Mouse (Mus musculus): ENCODE results near the gene Atg10. TPM values are rescaled to one million over a fixed set of nuclear protein-coding genes. Genes with fewer than 3 reads are reported as not detected.

Gene Atg10
- total RNA-seq, 2 experiments from 2014 or later, result 14.2 to 15.3 TPM

- peak; percentile 34 to 39 for DNase-seq (ENCODE audit: extremely low spot score in 1 of 2, low spot score in 1 of 2)
Observed at GRCm38 (mm10) chr13:91039201-91039807, 184.5 kb downstream of the Atg10 start.

GRCm38 (mm10) chr13:91038636-91039035 lies 185.1 kb downstream of the Atg10 start:
- no peak for DNase-seq (ENCODE audit: extremely low spot score in 1 of 2, low spot score in 1 of 2)

GRCm38 (mm10) chr13:91038034-91038433 lies 185.7 kb downstream of the Atg10 start:
- DNase-seq (ENCODE audit: extremely low spot score in 1 of 2, low spot score in 1 of 2), result no peak

GRCm38 (mm10) chr13:91037405-91037804 lies 186.4 kb downstream of the Atg10 start:
- DNase-seq (ENCODE audit: extremely low spot score in 1 of 2, low spot score in 1 of 2), result no peak

GRCm38 (mm10) chr13:91031836-91032235 lies 191.9 kb downstream of the Atg10 start:
- no peak for DNase-seq (ENCODE audit: extremely low spot score in 1 of 2, low spot score in 1 of 2)

- DNase-seq (ENCODE audit: extremely low spot score in 1 of 2, low spot score in 1 of 2), result no peak
Observed at GRCm38 (mm10) chr13:91023447-91023846, 200.3 kb downstream of the Atg10 start.

GRCm38 (mm10) chr13:91011851-91012250 lies 211.9 kb downstream of the Atg10 start:
- no peak for DNase-seq (ENCODE audit: extremely low spot score in 1 of 2, low spot score in 1 of 2)

GRCm38 (mm10) chr13:90995034-90995629 lies 228.6 kb downstream of the Atg10 start:
- DNase-seq (ENCODE audit: extremely low spot score in 1 of 2, low spot score in 1 of 2), result no peak

- DNase-seq (ENCODE audit: extremely low spot score in 1 of 2, low spot score in 1 of 2), result no peak
Observed at GRCm38 (mm10) chr13:90993602-90994001, 230.2 kb downstream of the Atg10 start.

GRCm38 (mm10) chr13:90992948-90993347 lies 230.8 kb downstream of the Atg10 start:
- DNase-seq (ENCODE audit: extremely low spot score in 1 of 2, low spot score in 1 of 2), result no peak

GRCm38 (mm10) chr13:90988226-90988625 lies 235.5 kb downstream of the Atg10 start:
- DNase-seq (ENCODE audit: extremely low spot score in 1 of 2, low spot score in 1 of 2), result no peak

GRCm38 (mm10) chr13:90985417-90985816 lies 238.4 kb downstream of the Atg10 start:
- no peak for DNase-seq (ENCODE audit: extremely low spot score in 1 of 2, low spot score in 1 of 2)

GRCm38 (mm10) chr13:90984073-90984472 lies 239.7 kb downstream of the Atg10 start:
- no peak for DNase-seq (ENCODE audit: extremely low spot score in 1 of 2, low spot score in 1 of 2)

GRCm38 (mm10) chr13:90981798-90982197 lies 242.0 kb downstream of the Atg10 start:
- no peak for DNase-seq (ENCODE audit: extremely low spot score in 1 of 2, low spot score in 1 of 2)

- no peak for DNase-seq (ENCODE audit: extremely low spot score in 1 of 2, low spot score in 1 of 2)
Observed at GRCm38 (mm10) chr13:90980878-90981674, 242.7 kb downstream of the Atg10 start.

GRCm38 (mm10) chr13:90977057-90977456 lies 246.7 kb downstream of the Atg10 start:
- no peak for DNase-seq (ENCODE audit: extremely low spot score in 1 of 2, low spot score in 1 of 2)

- DNase-seq (ENCODE audit: extremely low spot score in 1 of 2, low spot score in 1 of 2), result no peak
Observed at GRCm38 (mm10) chr13:90973409-90973808, 250.4 kb downstream of the Atg10 start.

- no peak for DNase-seq (ENCODE audit: extremely low spot score in 1 of 2, low spot score in 1 of 2)
Observed at GRCm38 (mm10) chr13:90970259-90971017, 253.3 kb downstream of the Atg10 start.

- DNase-seq (ENCODE audit: extremely low spot score in 1 of 2, low spot score in 1 of 2), result no peak
Observed at GRCm38 (mm10) chr13:90968940-90969339, 254.8 kb downstream of the Atg10 start.

- DNase-seq (ENCODE audit: extremely low spot score in 1 of 2, low spot score in 1 of 2), result peak; percentile 71 to 94
Observed at GRCm38 (mm10) chr13:90967422-90967821, 256.3 kb downstream of the Atg10 start.

- DNase-seq (ENCODE audit: extremely low spot score in 1 of 2, low spot score in 1 of 2), result no peak
Observed at GRCm38 (mm10) chr13:90965996-90966395, 257.8 kb downstream of the Atg10 start.
